Mouse (Mus musculus) lung, postnatal 25 days (tissue): ENCODE measurements around the gene Toporsl.

Experiments
- DNase-seq: peaks from one replicate; pipeline ENCODE4 v3.0.0; 2022; ENCODE audit warnings: low spot score

Gene Toporsl

GRCm38 (mm10) chr4:52595927-52596326 is at the start of gene Toporsl:
Gene Toporsl, plus strand, starts transcription at chr4:52596274.
- no peak for DNase-seq

- DNase-seq: no peak
Observed at GRCm38 (mm10) chr4:52557672-52558071, 38.4 kb upstream of the Toporsl start.

GRCm38 (mm10) chr4:52558080-52558479 is 38.0 kb upstream of the Toporsl start:
- DNase-seq: no peak

GRCm38 (mm10) chr4:52563859-52564258 is 32.2 kb upstream of the Toporsl start:
- no peak for DNase-seq

GRCm38 (mm10) chr4:52586194-52586734 is 9.8 kb upstream of the Toporsl start:
- DNase-seq: no peak

- DNase-seq: no peak
Observed at GRCm38 (mm10) chr4:52593821-52594356, 2.2 kb upstream of the Toporsl start.

- DNase-seq: no peak
Observed at GRCm38 (mm10) chr4:52594632-52595031, 1.4 kb upstream of the Toporsl start.

GRCm38 (mm10) chr4:52598180-52598881 is 2.3 kb downstream of the Toporsl start:
- DNase-seq: no peak

GRCm38 (mm10) chr4:52606923-52607322 is 10.8 kb downstream of the Toporsl start:
- no peak for DNase-seq

- no peak for DNase-seq
Observed at GRCm38 (mm10) chr4:52634986-52635385, 38.9 kb downstream of the Toporsl start.

GRCm38 (mm10) chr4:52647791-52648190 is 51.7 kb downstream of the Toporsl start:
- DNase-seq: no peak

GRCm38 (mm10) chr4:52659701-52660100 is 63.6 kb downstream of the Toporsl start:
- peak; percentile 77 for DNase-seq

GRCm38 (mm10) chr4:52660701-52661117 is 64.6 kb downstream of the Toporsl start:
- DNase-seq: no peak

- no peak for DNase-seq
Observed at GRCm38 (mm10) chr4:52661311-52661710, 65.2 kb downstream of the Toporsl start.
